ENCODE assay signal across 9 mouse cellular contexts in genomic region chr6:84588221-84588894, GRCm38 (mm10). TPM values are rescaled to one million over a fixed set of nuclear protein-coding genes. Genes with fewer than 3 reads are reported as not detected.
DNase-seq lines count a peak whose midpoint lies in the region; ATAC-seq and TF ChIP-seq lines count a peak whose summit lies in the region.
"Had no signal": no experiment of that assay in that cellular context is flagged by ENCODE, and none has a peak within 500 bp of the region (broad histone marks: within the 10 kb centered on the region; RNA-seq: fewer than 3 reads in every experiment).

No protein-coding gene starts in this region.

- peak overlapping the region; percentile 87 for H3K4me2 ChIP-seq in heart, embryonic 16.5 days (ENCODE audit: low read depth, low read length)
- peak overlapping the region; percentile 87 for H3K4me2 ChIP-seq in limb, embryonic 14.5 days (replicated peaks; ENCODE audit: low read depth, low read length, severe bottlenecking)
- peak overlapping the region; percentile 84 for H3K4me2 ChIP-seq in neural tube, embryonic 13.5 days

- H3K9me3 ChIP-seq in heart, embryonic 16.5 days (replicated peaks; ENCODE audit: control insufficient read depth, low read length), result no peaks in the 10 kb centered on the region
- H3K9me3 ChIP-seq in limb, embryonic 14.5 days (ENCODE audit: control insufficient read depth, low read length), result no peaks in the 10 kb centered on the region
- no peaks in the 10 kb centered on the region for H3K9me3 ChIP-seq in neural tube, embryonic 13.5 days

- H3K27ac ChIP-seq in layer of hippocampus, adult 2 months, result no peak overlapping the region
- H3K27ac ChIP-seq in bone marrow macrophage, adult 2 months (ENCODE audit: insufficient read depth, low read depth, low read length), result no peak overlapping the region
- H3K27ac ChIP-seq in heart, embryonic 16.5 days (ENCODE audit: low read length), result no peak overlapping the region
- H3K27ac ChIP-seq in limb, embryonic 14.5 days (replicated peaks; ENCODE audit: low read depth, low read length), result peak overlapping the region; percentile 84
- no peak overlapping the region for H3K27ac ChIP-seq in neural tube, embryonic 13.5 days (replicated peaks)
- H3K27ac ChIP-seq: macrophage had no signal

- 1% methylated on average over 41 of the region's 41 CpGs for WGBS in heart, embryonic 16.5 days
- under 1% methylated on average over 41 of the region's 41 CpGs for WGBS in limb, embryonic 14.5 days
- WGBS in neural tube, embryonic 13.5 days, result under 1% methylated on average over 41 of the region's 41 CpGs

- H3K4me3 ChIP-seq in layer of hippocampus, adult 2 months, result peak overlapping the region; percentile 54
- H3K4me3 ChIP-seq in bone marrow macrophage, adult 2 months (ENCODE audit: insufficient read depth, low read length), result peak overlapping the region; percentile 45
- H3K4me3 ChIP-seq in heart, embryonic 16.5 days (ENCODE audit: low read length), result peak overlapping the region; percentile 54
- peak overlapping the region; percentile 58 for H3K4me3 ChIP-seq in limb, embryonic 14.5 days (replicated peaks; ENCODE audit: low read length)
- H3K4me3 ChIP-seq in neural tube, embryonic 13.5 days, result peak overlapping the region; percentile 45

- H3K36me3 ChIP-seq in heart, embryonic 16.5 days (ENCODE audit: control insufficient read depth, insufficient read depth), result no peaks in the 10 kb centered on the region
- no peaks in the 10 kb centered on the region for H3K36me3 ChIP-seq in limb, embryonic 14.5 days (ENCODE audit: control insufficient read depth, insufficient read depth, low read length)
- H3K36me3 ChIP-seq in neural tube, embryonic 13.5 days, result no peaks in the 10 kb centered on the region

- no peak for TF ChIP-seq POLR2A in bone marrow macrophage, adult 2 months (IDR thresholded peaks at IDR 0.05; ENCODE audit: borderline replicate concordance, low read depth, low read length)
- TF ChIP-seq POLR2A in limb, embryonic 14.5 days (IDR thresholded peaks at IDR 0.05; ENCODE audit: borderline replicate concordance, extremely low read depth, insufficient read depth, insufficient read length), result no peak

- no peak for TF ChIP-seq CTCF in layer of hippocampus, adult 2 months (conservative IDR thresholded peaks at IDR 0.05)
- TF ChIP-seq CTCF in bone marrow macrophage, adult 2 months (IDR thresholded peaks at IDR 0.05; ENCODE audit: low read depth, low read length), result no peak

- peaks cover 9% of the 10 kb centered on the region for H3K4me1 ChIP-seq in bone marrow macrophage, adult 2 months (ENCODE audit: control insufficient read depth, insufficient read depth, low read length)
- H3K4me1 ChIP-seq in heart, embryonic 16.5 days (ENCODE audit: control insufficient read depth, insufficient read depth, low read length), result peaks cover 47% of the 10 kb centered on the region
- peaks cover 30% of the 10 kb centered on the region for H3K4me1 ChIP-seq in limb, embryonic 14.5 days (ENCODE audit: control insufficient read depth, insufficient read depth, low read length)
- peaks cover 69% of the 10 kb centered on the region for H3K4me1 ChIP-seq in neural tube, embryonic 13.5 days (replicated peaks)

- DNase-seq in layer of hippocampus, adult 2 months (ENCODE audit: low spot score in 2 of 2), result no peak
- DNase-seq in layer of hippocampus, postnatal 14 days (ENCODE audit: low spot score in 2 of 2), result no peak
- no peak for DNase-seq in limb, embryonic 14.5 days (ENCODE audit: low spot score)
- DNase-seq in layer of hippocampus, adult 9-10 months (ENCODE audit: low spot score), result no peak
- DNase-seq in urinary bladder, postnatal 10 days (ENCODE audit: low spot score), result no peak

- peak overlapping the region; percentile 35 for H3K9ac ChIP-seq in heart, embryonic 16.5 days (ENCODE audit: low read length)
- H3K9ac ChIP-seq in limb, embryonic 14.5 days (ENCODE audit: low read depth, low read length, severe bottlenecking), result peak overlapping the region; percentile 64
- H3K9ac ChIP-seq in neural tube, embryonic 13.5 days, result peak overlapping the region; percentile 67

- ATAC-seq in heart, embryonic 16.5 days (replicated peaks; ENCODE audit: extremely low read depth, insufficient read depth, low FRiP score), result no peak
- ATAC-seq in limb, embryonic 14.5 days (ENCODE audit: low FRiP score, low read depth), result no peak
- ATAC-seq in neural tube, embryonic 13.5 days (ENCODE audit: low read depth), result no peak

- H3K27me3 ChIP-seq in heart, embryonic 16.5 days (ENCODE audit: control insufficient read depth, insufficient read depth, low read length), result peaks cover 42% of the 10 kb centered on the region
- H3K27me3 ChIP-seq in limb, embryonic 14.5 days (ENCODE audit: control insufficient read depth, insufficient read depth, low read length), result peaks cover 17% of the 10 kb centered on the region; the same call in 1 of the 2 replicates
- H3K27me3 ChIP-seq in neural tube, embryonic 13.5 days, result peaks cover 93% of the 10 kb centered on the region

RNA-seq across cellular contexts. Expression of gene Cyp26b1, which starts 5.3 kb away (rescaled TPM):
- 10 to 100 TPM in 1 of 2 experiments, 1 to 10 TPM in 1; 9.4 to 10.3 TPM for total RNA-seq in layer of hippocampus, adult 2 months (2021)
- 10 to 100 TPM; 12.0 to 16.9 TPM for total RNA-seq in layer of hippocampus, postnatal 14 days (2021)
- 0.16 TPM in 1 of 2 replicates, not detected in the other for polyA plus RNA-seq in bone marrow macrophage, adult 2 months (2012; ENCODE audit: insufficient read depth, insufficient read length, missing spikeins)
- 1.4 and 1.7 TPM in 2 replicates for polyA plus RNA-seq in heart, embryonic 16.5 days (2015; fragmentation: Nextera tagmentation; extraction: Ambion mirVana)
- polyA plus RNA-seq in limb, embryonic 14.5 days (2012; rRNA removed), result 20.1 and 26.1 TPM in 2 replicates
- 10.0 and 13.0 TPM in 2 replicates for polyA plus RNA-seq in limb, embryonic 14.5 days (2014; fragmentation: Nextera tagmentation; extraction: Ambion mirVana)
- polyA plus RNA-seq in neural tube, embryonic 13.5 days (2015; fragmentation: Nextera tagmentation; extraction: Ambion mirVana), result 5.7 and 7.5 TPM in 2 replicates
